16 mouse cellular contexts compared by ENCODE assay signal in genomic region chr11:54248940-54249717, GRCm38 (mm10). TPM values are rescaled to one million over a fixed set of nuclear protein-coding genes. Genes with fewer than 3 reads are reported as not detected.
DNase-seq lines count a peak whose midpoint lies in the region; ATAC-seq and TF ChIP-seq lines count a peak whose summit lies in the region.
"Had no signal": no experiment of that assay in that cellular context is flagged by ENCODE, and none has a peak within 500 bp of the region (broad histone marks: within the 10 kb centered on the region; RNA-seq: fewer than 3 reads in every experiment).

Csf2 (minus strand) TSS chr11:54249667.

- 0 out of 2 replicates have a peak within 1 kb of the TSS, but pooled peaks have one; percentile 22 for H3K4me2 ChIP-seq in intestine, embryonic 15.5 days (replicated peaks)
- H3K4me2 ChIP-seq in lung, embryonic 16.5 days (ENCODE audit: low read depth, low read length) = peak within 1 kb of the TSS; percentile 34
- no peak within 1 kb of the TSS for H3K4me2 ChIP-seq in hindbrain, embryonic 16.5 days (ENCODE audit: low read length)
- H3K4me2 ChIP-seq: forebrain, embryonic 12.5 days; limb, embryonic 12.5 days had no signal

- H3K4me3 ChIP-seq in lung, adult 2 months (replicated peaks; ENCODE audit: extremely low read depth, low read depth, low read length) = no peak within 1 kb of the TSS
- H3K4me3 ChIP-seq in intestine, embryonic 15.5 days (replicated peaks) = no peak within 1 kb of the TSS
- no peak within 1 kb of the TSS for H3K4me3 ChIP-seq in lung, embryonic 16.5 days (ENCODE audit: low read length)
- no peak within 1 kb of the TSS for H3K4me3 ChIP-seq in hindbrain, embryonic 16.5 days (ENCODE audit: low read length)
- H3K4me3 ChIP-seq: forebrain, embryonic 12.5 days; limb, embryonic 12.5 days had no signal

- WGBS in lung, adult 2 months = 46% methylated on average over 11 of the region's 11 CpGs
- 56% methylated on average over 11 of the region's 11 CpGs for WGBS in intestine, embryonic 15.5 days
- 32% methylated on average over 11 of the region's 11 CpGs for WGBS in lung, embryonic 16.5 days
- 70% methylated on average over 11 of the region's 11 CpGs for WGBS in hindbrain, embryonic 16.5 days

- no peak for TF ChIP-seq CTCF in lung, adult 2 months (IDR thresholded peaks at IDR 0.05; ENCODE audit: insufficient read depth, low read length)

- ATAC-seq in intestine, embryonic 15.5 days = peak; percentile 83
- peak; percentile 18; the same call in 1 of the 2 replicates for ATAC-seq in lung, embryonic 16.5 days (ENCODE audit: low read depth)
- no peak for ATAC-seq in hindbrain, embryonic 16.5 days
- ATAC-seq in inflammation-experienced regulatory T-cells, adult 6 months = no peak

- no peaks in the 10 kb centered on the region for H3K27me3 ChIP-seq in intestine, embryonic 15.5 days (replicated peaks)
- H3K27me3 ChIP-seq in lung, embryonic 16.5 days (ENCODE audit: control insufficient read depth, insufficient read depth, low read depth, low read length) = no peaks in the 10 kb centered on the region
- no peaks in the 10 kb centered on the region for H3K27me3 ChIP-seq in hindbrain, embryonic 16.5 days (replicated peaks; ENCODE audit: control insufficient read depth, insufficient read depth, low read length)
- H3K27me3 ChIP-seq: forebrain, embryonic 12.5 days; limb, embryonic 12.5 days had no signal

- no peak within 1 kb of the TSS for H3K9ac ChIP-seq in intestine, embryonic 15.5 days
- no peak within 1 kb of the TSS for H3K9ac ChIP-seq in lung, embryonic 16.5 days (ENCODE audit: low read length)
- no peak within 1 kb of the TSS for H3K9ac ChIP-seq in hindbrain, embryonic 16.5 days (ENCODE audit: low read depth, low read length)
- H3K9ac ChIP-seq: forebrain, embryonic 12.5 days; limb, embryonic 12.5 days had no signal

- H3K4me1 ChIP-seq in lung, adult 2 months (ENCODE audit: control insufficient read depth, insufficient read depth, low read length) = no peaks in the 10 kb centered on the region
- no peaks in the 10 kb centered on the region for H3K4me1 ChIP-seq in intestine, embryonic 15.5 days (replicated peaks)
- H3K4me1 ChIP-seq in lung, embryonic 16.5 days (replicated peaks; ENCODE audit: control insufficient read depth, insufficient read depth, low read length) = peaks cover 33% of the 10 kb centered on the region
- H3K4me1 ChIP-seq in hindbrain, embryonic 16.5 days (ENCODE audit: control insufficient read depth, insufficient read depth, low read depth, low read length) = no peaks in the 10 kb centered on the region
- H3K4me1 ChIP-seq: forebrain, embryonic 12.5 days had no signal

- H3K36me3 ChIP-seq in intestine, embryonic 15.5 days = no peaks in the 10 kb centered on the region
- H3K36me3 ChIP-seq in lung, embryonic 16.5 days (ENCODE audit: control insufficient read depth, insufficient read depth, low read length) = no peaks in the 10 kb centered on the region
- H3K36me3 ChIP-seq in hindbrain, embryonic 16.5 days (ENCODE audit: control insufficient read depth, insufficient read depth, low read length) = no peaks in the 10 kb centered on the region
- H3K36me3 ChIP-seq: forebrain, embryonic 12.5 days; limb, embryonic 12.5 days had no signal

- no peak within 1 kb of the TSS for H3K27ac ChIP-seq in intestine, embryonic 15.5 days
- H3K27ac ChIP-seq in lung, embryonic 16.5 days (ENCODE audit: low read length) = peak within 1 kb of the TSS; percentile 85
- no peak within 1 kb of the TSS for H3K27ac ChIP-seq in hindbrain, embryonic 16.5 days (ENCODE audit: low read depth, low read length)
- H3K27ac ChIP-seq: forebrain, embryonic 12.5 days; limb, embryonic 12.5 days had no signal

- TF ChIP-seq POLR2A in lung, adult 2 months (IDR thresholded peaks at IDR 0.05; ENCODE audit: borderline replicate concordance, extremely low read depth, low read depth, low read length) = no peak

- no peaks in the 10 kb centered on the region for H3K9me3 ChIP-seq in intestine, embryonic 15.5 days
- H3K9me3 ChIP-seq in lung, embryonic 16.5 days (ENCODE audit: control insufficient read depth, low read length) = no peaks in the 10 kb centered on the region
- H3K9me3 ChIP-seq in hindbrain, embryonic 16.5 days (ENCODE audit: control insufficient read depth, low read length) = no peaks in the 10 kb centered on the region
- H3K9me3 ChIP-seq: forebrain, embryonic 12.5 days; limb, embryonic 12.5 days had no signal

- DNase-seq in lung, adult 2 months = peak; percentile 28
- no peak for DNase-seq in lung, postnatal 10 days
- no peak for DNase-seq in spleen, adult 18-20 months
- DNase-seq in cerebellum, adult 8-10 months = no peak
- DNase-seq: embryo, embryonic 11 days; gastrocnemius, postnatal 10 days; midbrain, embryonic 14.5 days; right cerebral cortex, postnatal 25 days had no signal

RNA-seq across cellular contexts. Expression of gene Csf2, which starts in this region (rescaled TPM):
- polyA plus RNA-seq in lung, adult 2 months (2012; rRNA removed) = 2.0 and 2.5 TPM in 2 replicates
- 0.36 and 0.57 TPM in 2 replicates for polyA plus RNA-seq in intestine, embryonic 15.5 days (2015; fragmentation: Nextera tagmentation; extraction: Ambion mirVana)
- polyA plus RNA-seq in lung, embryonic 16.5 days (2015; fragmentation: Nextera tagmentation; extraction: Ambion mirVana) = 1.2 and 2.5 TPM in 2 replicates
- polyA plus RNA-seq in hindbrain, embryonic 16.5 days (2015; fragmentation: Nextera tagmentation; extraction: Ambion mirVana) = not detected in 2 replicates
- 1 to 10 TPM in 2 of 3 experiments, not detected in 1; 1.2 to 2.8 TPM for polyA plus RNA-seq in inflammation-experienced regulatory T-cells, adult 6 months (2017; shearing (Covaris generic))
- polyA plus RNA-seq: forebrain, embryonic 12.5 days; heart, postnatal 0 days; kidney, embryonic 14.5 days; limb, embryonic 12.5 days; midbrain, embryonic 14.5 days had no signal

Comparison
In these comparisons a context has a peak if more than half of its experiments do, and no peak if none do; other contexts are left out.
1. Peak in ATAC-seq and H3K4me2 ChIP-seq in intestine, embryonic 15.5 days; RNA of the gene not detected or under 1 TPM.